Mouse (Mus musculus) cerebellum, adult 2 months (tissue): ENCODE measurements around the gene Olfr957. TPM values are rescaled to one million over a fixed set of nuclear protein-coding genes. Genes with fewer than 3 reads are reported as not detected.

Source experiments
- DNase-seq, 2 experiments: peaks; one replicate each; pipeline ENCODE4 v3.0.0; 2021
- H3K27ac ChIP-seq: fragments of 200-500 bp; 2 replicates; pipeline ENCODE4 v1.5.1; 2012; ENCODE audit warnings: low read length, control low read depth, inconsistent platforms; ENCODE audit not compliant: insufficient read depth
- H3K27me3 ChIP-seq: fragments of 200-500 bp; 2 replicates; pipeline ENCODE4 v1.6.1; 2012; ENCODE audit warnings: inconsistent platforms, mild to moderate bottlenecking, low read length, moderate library complexity; ENCODE audit not compliant: control insufficient read depth, insufficient read depth
- H3K4me1 ChIP-seq: fragments of 200-500 bp; 2 replicates; pipeline ENCODE4 v1.6.1; 2011; ENCODE audit warnings: low read length; ENCODE audit not compliant: control insufficient read depth, insufficient read depth
- H3K4me3 ChIP-seq: fragments of 200-500 bp; replicated peaks from 2 replicates; pipeline ENCODE3; 2011; ENCODE audit warnings: mild to moderate bottlenecking, low read depth, low read length, control low read depth; ENCODE audit not compliant: insufficient read depth
- CTCF ChIP-seq: fragments of 200-500 bp; IDR thresholded peaks from 2 replicates; pipeline ENCODE4 v1.5.1; 2011; ENCODE audit warnings: low read depth, mild to moderate bottlenecking, control low read depth, low read length, moderate library complexity, borderline replicate concordance; ENCODE audit not compliant: insufficient read depth
- POLR2A ChIP-seq: fragments of 200-500 bp; IDR thresholded peaks from 2 replicates; pipeline ENCODE4 v1.6.1; 2011; ENCODE audit warnings: low read length, control low read depth, borderline replicate concordance; ENCODE audit not compliant: insufficient read depth
- WGBS: fragments of 180-500 bp; shearing (Covaris S2); methylation state at CpG from one replicate; pipeline ENCODE4 v1.1.7; 2018; 5-methylcytosine and 5-hydroxymethylcytosine counted together
- polyA plus RNA-seq: library from polyadenylated mRNA; depleted of rRNA; stranded (reverse); fragments of >200 nt; gene quantifications from 2 replicates; pipeline ENCODE4 v1.2.3, GENCODE M21; 2012; rRNA removed

Gene Olfr957
- polyA plus RNA-seq, 1 experiment = not detected

DNA sequence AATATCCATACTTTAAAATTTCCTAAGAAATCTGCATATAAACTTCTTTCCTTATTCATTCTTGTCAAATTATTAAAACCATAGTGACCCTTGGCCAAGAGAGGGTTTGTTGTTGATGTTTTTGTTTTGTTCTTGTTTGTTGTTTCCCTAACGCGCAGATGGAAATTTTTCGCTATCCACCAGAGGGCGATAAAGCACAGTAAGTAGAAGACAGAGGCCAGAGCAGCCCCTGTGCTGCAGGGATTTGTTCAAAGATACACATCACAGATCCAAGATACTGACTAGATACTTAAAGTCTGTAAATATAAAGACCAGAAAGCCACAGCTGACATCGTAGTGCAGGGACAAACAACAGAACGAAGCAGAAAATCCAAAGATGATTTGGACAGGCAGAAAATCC is 6.6 kb downstream of the Olfr957 start:
- WGBS = 13% methylated on average over 6 of the region's 6 CpGs
- DNase-seq = peak; percentile 7 to 13
- TF ChIP-seq POLR2A (no peak), CTCF (peak; percentile 40; the same call in 1 of the 2 replicates)
- Histone ChIP-seq H3K4me1 (no peaks in the 10 kb centered on the region), H3K27me3 (no peaks in the 10 kb centered on the region), H3K4me3 (no peak overlapping the region), H3K27ac (no peak overlapping the region)

DNA sequence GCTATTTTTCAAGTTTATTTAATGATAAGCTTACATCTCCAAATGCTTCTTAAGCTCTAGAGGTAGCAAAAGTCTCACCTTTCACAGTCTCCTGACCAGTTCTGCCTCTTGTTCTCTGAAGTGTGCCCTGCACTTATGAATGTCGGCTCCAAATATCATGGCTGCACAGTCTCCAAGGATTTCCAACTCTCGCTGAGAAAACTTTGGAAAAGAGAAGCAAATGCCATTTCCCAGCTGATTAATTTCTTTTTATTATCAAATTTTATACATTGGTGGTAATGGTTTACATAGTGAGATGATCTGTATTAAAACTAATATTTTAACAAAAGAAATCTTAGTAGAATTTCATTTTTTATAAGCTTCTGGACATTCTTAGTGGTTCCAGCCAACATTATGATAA is 21.7 kb downstream of the Olfr957 start, which contains the start of gene Olfr44:
Gene Olfr44, minus strand, starts transcription at position 101 of the 400 bp plus-strand sequence.
- no peak within 1 kb of the TSS for H3K27ac ChIP-seq
- WGBS = 89% methylated on average over 2 of the region's 2 CpGs
- no peak for TF ChIP-seq CTCF
- TF ChIP-seq POLR2A = no peak
- DNase-seq = no peak
- no peaks in the 10 kb centered on the region for H3K27me3 ChIP-seq
- no peaks in the 10 kb centered on the region for H3K4me1 ChIP-seq
- H3K4me3 ChIP-seq = no peak within 1 kb of the TSS

DNA sequence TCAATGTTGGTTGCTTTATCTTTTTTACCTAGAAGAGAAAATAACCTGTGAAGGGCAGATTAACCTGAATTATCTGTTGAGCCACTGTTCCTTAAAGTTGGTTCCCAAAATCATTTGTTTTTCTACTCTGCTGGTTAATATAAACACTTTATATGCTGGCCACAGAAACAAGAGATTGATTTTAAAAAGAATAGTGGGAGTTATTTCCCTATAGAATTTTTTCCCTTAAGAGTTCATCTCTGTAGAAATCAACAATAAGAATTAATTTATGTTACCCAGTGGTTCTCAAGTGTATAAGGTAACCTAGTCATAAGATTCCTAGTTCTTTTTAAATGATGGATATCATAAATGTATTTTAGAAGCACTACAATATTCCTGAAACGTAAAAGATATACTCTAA is 43.8 kb downstream of the Olfr957 start, which contains the start of gene Olfr955:
Gene Olfr955, minus strand, starts transcription at position 101 of the 400 bp plus-strand sequence.
- Histone ChIP-seq H3K27me3 (no peaks in the 10 kb centered on the region), H3K4me3 (no peak within 1 kb of the TSS), H3K4me1 (no peaks in the 10 kb centered on the region), H3K27ac (no peak within 1 kb of the TSS)
- WGBS = 35% methylated on average over 1 of the region's 1 CpGs
- no peak for DNase-seq
- TF ChIP-seq POLR2A (no peak), CTCF (no peak)

Other genes starting within 250 kb of the Olfr957 start
- not detected in 2 replicates for gene Olfr945, start 239.0 kb downstream of the Olfr957 start, polyA plus RNA-seq
- not detected in 2 replicates for gene Olfr948, start 189.8 kb downstream of the Olfr957 start, polyA plus RNA-seq
- not detected in 2 replicates for gene Olfr951, start 128.4 kb downstream of the Olfr957 start, polyA plus RNA-seq
- gene Olfr952, start 88.7 kb downstream of the Olfr957 start, polyA plus RNA-seq = not detected in 2 replicates
- not detected in 2 replicates for gene Olfr954, start 59.1 kb downstream of the Olfr957 start, polyA plus RNA-seq
- not detected in 2 replicates for gene Olfr955, start 43.9 kb downstream of the Olfr957 start, polyA plus RNA-seq
- not detected in 2 replicates for gene Olfr44, start 21.8 kb downstream of the Olfr957 start, polyA plus RNA-seq
- gene Olfr958, start 38.2 kb upstream of the Olfr957 start, polyA plus RNA-seq = not detected in 2 replicates
- gene Olfr959, start 59.8 kb upstream of the Olfr957 start, polyA plus RNA-seq = not detected in 2 replicates
- gene AW551984, start 88.6 kb upstream of the Olfr957 start, polyA plus RNA-seq = 8.0 and 8.5 TPM in 2 replicates
- not detected in 2 replicates for gene Olfr148, start 94.8 kb upstream of the Olfr957 start, polyA plus RNA-seq
- gene Olfr960, start 105.6 kb upstream of the Olfr957 start, polyA plus RNA-seq = not detected in 2 replicates
- not detected in 2 replicates for gene Olfr961, start 129.3 kb upstream of the Olfr957 start, polyA plus RNA-seq
- gene Olfr963, start 151.4 kb upstream of the Olfr957 start, polyA plus RNA-seq = not detected in 2 replicates
- gene Olfr149, start 191.3 kb upstream of the Olfr957 start, polyA plus RNA-seq = not detected in 2 replicates
- not detected in 2 replicates for gene Olfr965, start 195.5 kb upstream of the Olfr957 start, polyA plus RNA-seq
- not detected in 2 replicates for gene Olfr150, start 215.2 kb upstream of the Olfr957 start, polyA plus RNA-seq
- not detected in 2 replicates for gene Olfr967, start 230.4 kb upstream of the Olfr957 start, polyA plus RNA-seq